Mouse (Mus musculus): ENCODE data around the gene Stam.

DNA sequence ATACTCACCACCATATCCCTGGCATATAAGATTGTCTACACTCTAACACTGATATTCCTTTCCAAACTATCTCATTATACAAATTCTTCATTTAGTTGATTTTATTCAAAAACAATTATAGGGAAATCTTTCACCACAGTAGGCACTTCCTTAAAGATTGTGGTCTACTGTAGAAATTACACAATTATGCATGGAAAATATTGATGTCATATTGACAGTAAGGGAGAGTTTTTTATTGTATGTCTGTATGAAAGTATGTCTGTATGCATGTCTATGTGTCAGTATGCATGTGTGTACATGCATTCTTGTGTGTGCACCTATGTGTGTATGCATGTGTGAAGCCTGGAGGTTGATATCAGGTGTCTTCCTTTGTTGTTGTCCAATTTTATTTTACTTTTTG is 110.5 kb downstream of the Stam start:
- TF ChIP-seq CTCF (IDR thresholded peaks at IDR 0.05; ENCODE audit: low read depth, low read length) = no peak
- no peak for TF ChIP-seq POLR2A (IDR thresholded peaks at IDR 0.05; ENCODE audit: insufficient read depth, low read length)

Measured in ES-Bruce4 (cell line).